Mouse (Mus musculus) layer of hippocampus, postnatal 10 days (tissue): ENCODE results near the gene Znrf2. TPM values are rescaled to one million over a fixed set of nuclear protein-coding genes. Genes with fewer than 3 reads are reported as not detected.
"Not testable (repeated sequence)": the region's sequence is repeated elsewhere in the genome, so short reads cannot be mapped to it uniquely, and the experiment has no call there.

ENCODE experiments used
- DNase-seq, 2 experiments: peaks; one replicate each; pipeline ENCODE4 v3.0.0; 2021; ENCODE audit warnings: low spot score in 2 of 2
- total RNA-seq, 2 experiments: library from RNA; stranded (reverse); gene quantifications; 2 replicates each; pipeline ENCODE4 v1.2.3; 2021

Znrf2 gene
- total RNA-seq, 2 experiments from 2014 or later: 44.1 to 50.0 TPM

- no peak for DNase-seq
These were observed 32.8 kb downstream of the Znrf2 start for GRCm38 (mm10) chr6:54849179-54850156.

DNA sequence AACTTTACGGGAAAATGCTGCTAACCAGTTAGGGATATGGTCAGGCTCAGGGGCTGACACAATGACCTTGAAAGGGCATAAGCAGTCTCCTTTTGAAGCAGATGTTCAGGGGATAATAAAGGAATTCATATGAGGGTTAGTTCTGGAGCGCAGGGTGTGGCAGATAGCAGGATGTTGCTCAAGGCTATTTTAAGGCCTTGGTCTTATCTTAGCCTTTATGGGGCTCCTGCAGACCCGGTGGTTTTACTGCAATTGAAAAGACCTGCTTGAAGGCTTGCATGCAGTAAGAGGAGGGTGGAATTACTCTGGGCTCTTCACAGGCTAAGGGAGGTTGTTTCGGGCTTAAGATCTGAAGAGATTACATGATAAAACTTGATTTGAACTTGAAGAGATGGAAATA is 35.1 kb downstream of the Znrf2 start:
- DNase-seq: no peak

- DNase-seq: no peak
These were observed 36.0 kb downstream of the Znrf2 start for GRCm38 (mm10) chr6:54852669-54853068.

DNA sequence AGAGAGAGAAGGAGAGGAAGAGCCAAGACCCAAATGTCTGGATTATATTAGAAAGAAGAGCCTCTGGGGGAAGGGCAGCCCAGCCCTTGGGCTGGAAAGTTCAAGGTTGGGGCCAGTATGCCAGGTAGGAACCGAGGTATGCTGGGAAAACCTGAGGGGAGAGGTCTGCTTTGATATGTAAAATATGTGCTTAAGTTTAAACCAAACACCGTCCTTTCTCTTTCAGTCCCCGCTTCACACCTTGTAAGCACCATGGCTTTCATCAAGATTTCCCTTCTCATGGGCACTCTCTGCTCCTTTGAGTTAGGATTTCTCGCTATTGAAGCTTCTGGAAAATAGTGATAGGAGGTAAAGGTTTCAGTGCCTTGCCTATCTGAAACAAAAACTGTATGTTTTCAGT is 38.1 kb downstream of the Znrf2 start:
- DNase-seq: no peak

DNA sequence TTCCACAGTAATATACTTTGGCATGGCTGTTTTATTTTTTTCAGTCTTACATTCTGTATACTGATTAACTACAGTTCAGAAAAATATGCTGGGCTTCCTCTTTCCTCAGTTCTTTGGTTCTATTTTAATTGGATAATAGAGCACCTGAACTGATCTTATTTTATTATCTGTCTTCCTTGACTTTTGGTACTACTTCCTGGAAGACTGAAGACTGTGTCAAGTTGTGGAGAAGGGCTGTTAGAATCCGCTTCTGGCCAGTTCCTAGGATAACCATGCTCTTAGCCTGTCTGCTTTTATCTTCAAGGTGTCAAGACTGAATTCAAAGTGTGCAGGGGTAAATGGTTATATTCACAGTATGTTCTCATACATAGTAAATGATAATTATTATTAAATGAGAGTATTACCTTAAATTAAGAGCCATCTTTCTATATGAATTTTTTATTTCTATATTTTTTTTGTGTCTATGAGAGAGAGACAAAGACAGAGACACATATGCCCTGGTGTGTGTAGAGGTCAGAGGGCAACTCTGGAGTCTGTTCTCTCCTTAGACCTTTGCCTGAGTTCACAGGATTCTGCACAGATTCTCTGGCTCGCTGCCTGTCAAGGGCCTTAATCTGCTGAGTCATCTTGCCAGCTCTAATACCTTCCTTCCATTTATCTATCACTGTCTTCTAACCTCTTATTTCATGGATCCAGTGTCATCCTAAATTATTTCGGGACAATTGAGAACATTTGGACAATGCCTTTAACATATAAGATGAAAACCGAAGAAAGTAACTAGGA is 39.3 kb downstream of the Znrf2 start:
- DNase-seq: no peak

DNA sequence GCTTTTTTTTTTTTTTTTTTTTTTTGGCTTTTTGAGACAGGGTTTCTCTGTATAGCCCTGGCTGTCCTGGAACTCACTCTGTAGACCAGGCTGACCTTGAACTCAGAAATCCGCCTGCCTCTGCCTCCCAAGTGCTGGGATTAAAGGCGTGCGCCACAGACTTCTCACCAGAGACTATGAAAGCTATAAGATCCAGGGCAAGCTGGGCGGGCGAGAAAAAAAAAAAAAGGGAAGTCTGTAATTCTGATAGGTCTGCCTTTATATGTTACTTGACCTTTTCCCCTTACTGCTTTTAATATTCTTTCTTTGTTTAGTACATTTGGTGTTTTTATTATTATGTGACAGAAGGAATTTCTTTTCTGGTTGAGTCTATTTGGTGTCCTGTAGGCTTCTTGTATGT is 42.4 kb downstream of the Znrf2 start:
- not testable (repeated sequence) for DNase-seq

DNA sequence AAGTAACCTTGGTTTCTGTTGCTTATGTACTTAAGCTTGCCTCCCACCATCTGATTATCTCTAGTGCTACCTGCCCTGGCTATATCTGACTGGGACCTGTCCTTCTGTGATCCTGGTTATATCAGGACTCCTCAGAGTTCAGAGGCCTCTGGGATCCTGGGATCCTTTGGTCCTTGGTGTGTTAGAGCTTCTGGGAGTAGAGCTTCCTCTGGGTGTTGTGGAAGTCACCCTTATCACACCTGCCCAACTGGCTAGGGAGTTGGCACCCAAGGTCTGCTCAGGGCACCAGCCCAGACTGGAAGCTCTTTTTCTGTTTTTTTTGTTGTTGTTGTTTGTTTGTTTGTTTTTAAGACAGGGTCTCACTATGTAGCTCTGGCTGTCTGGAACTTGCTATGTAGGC is 43.5 kb downstream of the Znrf2 start:
- DNase-seq: no peak

DNA sequence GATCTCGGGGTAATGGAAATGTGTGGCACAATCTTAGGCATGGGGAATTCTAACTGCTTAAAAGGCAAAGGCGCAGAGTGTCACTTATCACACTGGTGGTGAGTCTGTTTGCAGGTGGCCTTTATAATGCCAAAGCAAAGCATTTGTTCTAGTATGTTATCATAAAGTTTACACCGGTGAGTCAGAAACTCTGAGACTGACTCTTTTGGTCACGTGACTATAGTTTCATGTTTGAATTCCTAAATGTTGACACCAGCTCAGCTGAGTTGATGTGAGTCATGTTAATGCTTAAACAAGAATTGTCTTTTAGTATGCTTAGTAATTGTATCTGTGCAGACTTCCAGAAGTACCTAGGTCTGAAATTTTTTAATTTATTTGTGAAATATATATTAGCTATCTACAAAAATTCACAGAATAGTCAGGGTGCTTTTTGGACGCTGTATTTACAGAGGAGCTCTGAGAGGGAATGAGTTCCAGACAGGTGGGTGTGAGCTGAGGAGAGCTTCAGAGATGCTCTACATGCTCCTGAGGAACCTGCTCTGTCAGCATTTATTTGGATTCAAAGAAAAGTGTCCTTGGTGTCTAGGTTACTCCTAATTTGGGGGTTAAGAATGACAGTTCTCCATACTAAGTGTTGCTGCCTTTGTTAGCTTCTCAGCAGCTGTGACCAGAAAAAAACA is 50.2 kb downstream of the Znrf2 start:
- DNase-seq: no peak

GRCm38 (mm10) chr6:54867411-54867745 is 50.7 kb downstream of the Znrf2 start:
- no peak for DNase-seq

DNA sequence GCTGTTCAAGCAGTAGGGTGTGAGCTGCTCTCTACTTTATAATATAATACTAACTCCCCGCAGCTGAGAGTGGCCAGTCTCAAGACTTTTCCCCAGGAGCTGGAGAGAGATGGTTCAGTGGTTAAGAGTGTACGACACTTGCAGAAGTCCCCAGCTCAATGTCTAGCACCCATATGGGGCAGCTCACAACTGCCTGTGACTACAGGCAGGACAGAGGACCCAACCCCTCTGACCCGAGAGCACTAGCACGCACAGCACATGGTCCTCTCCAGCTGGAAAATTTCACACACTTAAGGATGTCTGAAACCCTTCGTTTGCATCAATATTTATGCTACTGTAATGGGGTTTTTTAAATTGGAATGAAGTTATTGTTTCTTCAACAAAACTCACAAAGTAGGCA is 56.3 kb downstream of the Znrf2 start:
- no peak for DNase-seq

- no peak for DNase-seq
These were observed 60.1 kb downstream of the Znrf2 start for GRCm38 (mm10) chr6:54876782-54877181.

DNA sequence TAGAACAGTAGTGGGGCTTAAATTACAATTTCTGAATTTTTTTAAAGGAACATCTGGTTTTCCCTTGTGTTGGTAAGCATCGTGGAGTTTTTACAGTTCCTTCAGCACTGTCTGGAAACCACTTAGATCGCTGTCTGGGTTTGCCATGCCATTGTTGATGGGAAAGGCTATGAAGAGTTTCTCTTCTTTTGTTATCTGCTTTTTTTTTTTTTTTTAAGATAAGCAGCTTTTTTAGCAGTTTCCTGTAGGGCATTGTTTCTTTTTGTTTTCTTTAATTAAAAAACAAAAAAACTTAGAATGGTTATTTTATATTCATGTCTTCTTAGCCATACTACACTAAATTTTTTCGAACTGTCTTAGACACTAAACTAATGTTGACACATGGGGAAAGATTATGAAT is 60.9 kb downstream of the Znrf2 start:
- DNase-seq: no peak

- DNase-seq: no peak
These were observed 61.8 kb downstream of the Znrf2 start for GRCm38 (mm10) chr6:54878546-54878945.

GRCm38 (mm10) chr6:54880086-54880485 is 63.4 kb downstream of the Znrf2 start:
- DNase-seq: no peak

GRCm38 (mm10) chr6:54883424-54883823 is 66.7 kb downstream of the Znrf2 start:
- no peak for DNase-seq

- DNase-seq: no peak
These were observed 69.5 kb downstream of the Znrf2 start for GRCm38 (mm10) chr6:54886195-54886594.

DNA sequence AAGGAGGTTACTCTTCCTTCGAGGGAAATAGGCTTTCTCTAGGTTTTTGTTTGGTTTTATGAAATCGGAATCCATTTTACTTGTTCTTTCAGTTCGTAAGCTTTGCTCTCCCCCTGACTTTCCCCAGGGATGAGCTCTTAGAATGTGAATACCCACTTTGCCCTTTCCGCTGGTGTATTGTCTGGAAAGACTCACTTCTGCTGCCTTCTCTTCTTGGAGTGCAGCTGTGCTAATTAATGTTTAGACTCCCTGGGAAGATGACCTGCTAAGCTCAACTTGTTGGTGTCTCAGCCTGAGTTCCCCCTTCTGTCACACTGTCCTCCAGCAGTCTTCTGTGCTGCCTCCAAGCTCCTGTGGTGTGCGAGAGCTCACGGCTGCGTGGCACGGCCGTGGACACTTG is 73.5 kb downstream of the Znrf2 start:
- DNase-seq: no peak

DNA sequence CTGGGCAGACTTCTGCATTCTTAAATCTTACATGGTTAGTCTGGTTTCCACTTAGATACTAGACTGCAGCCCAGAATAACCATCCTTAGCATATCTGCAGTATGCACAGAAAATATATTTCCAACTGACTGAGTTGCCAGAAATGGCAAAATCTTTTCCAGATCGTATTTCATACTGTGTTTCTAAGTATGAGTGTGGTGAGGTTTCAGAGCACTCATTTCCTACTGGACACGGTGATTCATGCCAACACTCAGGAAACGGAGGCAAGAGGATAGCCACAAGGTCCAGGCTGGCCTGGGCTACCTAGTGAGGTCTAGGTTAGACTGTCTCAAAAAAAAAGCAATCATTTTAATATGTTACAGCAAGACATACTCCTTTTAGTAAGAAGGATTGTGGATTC is 74.7 kb downstream of the Znrf2 start:
- DNase-seq: no peak

- DNase-seq: no peak
These were observed 83.5 kb downstream of the Znrf2 start for GRCm38 (mm10) chr6:54900256-54900655.

GRCm38 (mm10) chr6:54902547-54902946 is 85.8 kb downstream of the Znrf2 start:
- DNase-seq: no peak
